Mouse (Mus musculus) v-Abl transformed pro-B cells (cell line): ENCODE measurements around the gene B3gat1.

Experiments used
- in situ Hi-C, 2 experiments: fragments of 400-800 bp; cut with MboI; formaldehyde crosslinking; loops; one replicate each; pipeline ENCODE4 v1.15.1; 2025; ENCODE audit not compliant: unreplicated experiment in 2 of 2

Gene B3gat1

DNA sequence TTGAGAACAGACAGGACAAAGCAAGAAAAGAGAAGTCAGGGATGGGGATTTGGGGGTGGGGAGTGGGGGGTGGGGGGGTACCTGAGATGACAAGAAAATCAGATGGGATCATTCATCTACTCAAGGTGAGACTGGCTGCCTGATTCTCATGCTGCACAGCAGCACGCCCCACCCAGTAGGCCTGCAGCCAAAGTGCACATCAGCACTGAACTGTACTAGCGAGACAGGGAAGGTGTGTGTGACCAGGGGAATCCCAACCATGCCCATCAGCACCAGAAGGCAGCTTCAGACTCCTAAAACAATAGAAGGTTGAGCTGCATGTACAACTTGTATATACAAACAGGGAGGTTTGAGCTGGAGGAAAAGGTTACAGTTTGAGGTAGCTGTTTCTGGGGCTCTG lies 42.2 kb downstream of the B3gat1 start:
- in situ Hi-C loops, result loop anchor here in 1 of 2 experiments (5.0 kb wide), 1 partner anchor 1118 kb away; no protein-coding TSS in a partner anchor

DNA sequence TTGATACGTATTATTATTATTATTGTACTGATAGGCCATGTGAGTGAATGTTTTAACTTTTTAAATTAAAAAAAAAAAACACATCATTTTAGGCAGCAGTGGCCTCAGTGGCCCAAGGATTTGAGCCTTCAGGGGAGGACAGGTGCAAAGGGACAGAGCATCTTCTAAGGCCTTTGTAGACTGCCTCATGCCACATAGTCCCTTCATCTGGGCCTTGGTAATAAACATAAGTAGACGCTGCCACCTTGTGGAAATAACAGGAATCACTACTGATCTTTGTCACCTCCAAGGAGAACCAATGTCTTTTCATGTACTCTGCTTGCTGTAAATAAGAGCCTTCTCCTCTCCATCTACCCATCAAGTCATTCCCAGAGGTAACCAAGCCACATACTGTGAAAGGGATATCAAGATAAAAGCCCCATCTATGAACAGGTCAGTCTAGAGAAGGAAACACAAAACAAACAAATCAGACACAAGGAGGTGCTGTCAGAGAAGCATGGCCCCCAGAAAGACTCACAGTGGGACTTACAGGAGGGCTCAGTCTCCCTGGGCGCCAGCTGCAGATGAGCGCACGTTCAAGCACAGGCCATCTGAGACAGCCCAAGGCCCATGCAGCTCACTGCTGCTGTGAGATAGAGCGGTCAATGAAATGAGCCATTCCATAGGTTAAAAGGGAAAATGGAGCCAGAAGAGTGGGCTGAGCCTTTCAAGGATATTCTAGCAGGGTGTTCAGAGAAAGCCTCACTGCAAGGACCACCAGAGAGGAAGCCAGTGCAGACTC lies 42.8 kb downstream of the B3gat1 start:
- in situ Hi-C loops, result loop anchor here in 1 of 2 experiments (5.0 kb wide), 1 partner anchor 1119 kb away; no protein-coding TSS in a partner anchor

DNA sequence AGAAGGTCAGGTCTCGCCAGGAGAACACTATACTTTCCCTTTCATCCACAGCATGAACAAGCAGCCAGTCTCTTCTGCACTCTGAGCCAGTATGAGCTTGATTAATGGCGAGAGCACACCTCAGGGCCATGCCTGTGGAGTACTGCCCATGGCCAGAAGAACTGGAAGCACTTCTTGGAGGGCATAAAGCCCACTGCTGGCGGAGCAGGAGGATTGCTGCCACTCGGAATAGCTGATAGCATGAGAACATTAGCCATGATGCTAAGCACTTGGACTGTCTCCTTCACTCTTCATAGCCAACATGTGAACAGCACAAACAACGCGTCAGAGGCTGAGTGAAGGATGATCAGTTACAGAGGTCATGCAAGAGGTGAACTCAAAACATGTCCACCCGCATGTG lies 44.9 kb downstream of the B3gat1 start:
- in situ Hi-C loops, result loop anchor here in 1 of 2 experiments (5.0 kb wide), 1 partner anchor 1121 kb away; no protein-coding TSS in a partner anchor

DNA sequence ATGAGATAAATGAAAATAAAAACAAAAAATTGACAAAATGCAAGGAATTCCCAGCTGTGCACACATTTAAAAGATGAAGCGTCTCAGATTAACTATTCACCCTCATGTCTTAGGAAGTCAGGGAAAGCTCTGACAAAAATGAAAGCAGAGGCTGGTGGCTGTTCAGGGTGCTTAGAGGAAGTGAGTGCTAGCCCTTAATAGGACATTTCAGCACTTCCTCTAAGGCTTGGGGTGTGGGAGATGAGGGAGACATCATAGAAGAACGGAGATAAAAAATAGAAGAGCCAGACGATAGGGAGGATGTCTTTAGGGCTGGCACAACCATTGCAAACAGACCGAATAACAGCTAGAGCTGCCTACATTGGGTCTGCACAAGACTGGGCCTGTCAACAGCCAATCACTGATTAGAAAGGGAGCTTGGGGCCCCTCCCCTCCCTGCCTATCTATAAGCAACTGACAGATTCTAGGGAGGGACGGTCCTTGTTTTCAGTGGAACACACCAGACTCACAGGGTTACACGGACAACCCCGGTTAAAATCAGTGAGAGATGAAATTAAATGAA lies 50.0 kb downstream of the B3gat1 start:
- in situ Hi-C loops, result no loop called here

DNA sequence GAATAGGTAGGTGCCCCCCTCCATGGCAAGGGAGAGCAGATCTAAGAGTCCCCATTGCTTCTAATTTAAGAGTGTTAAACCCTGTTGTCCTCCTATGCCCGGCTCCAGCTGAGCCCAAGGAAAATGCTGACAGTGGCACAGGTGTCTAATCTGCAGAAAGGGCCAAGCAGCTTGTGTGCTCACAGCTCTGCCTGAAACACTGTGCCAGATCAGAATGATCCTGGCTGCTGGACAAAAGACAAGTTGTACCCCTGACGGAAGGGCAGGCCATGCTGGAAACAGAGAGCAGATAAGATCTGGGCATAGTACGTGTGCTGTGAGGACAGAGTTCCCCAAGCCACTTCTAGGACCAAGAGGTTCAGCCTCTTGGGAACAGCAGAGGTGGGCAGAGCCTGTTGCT lies 59.3 kb downstream of the B3gat1 start:
- in situ Hi-C loops, result no loop called here

DNA sequence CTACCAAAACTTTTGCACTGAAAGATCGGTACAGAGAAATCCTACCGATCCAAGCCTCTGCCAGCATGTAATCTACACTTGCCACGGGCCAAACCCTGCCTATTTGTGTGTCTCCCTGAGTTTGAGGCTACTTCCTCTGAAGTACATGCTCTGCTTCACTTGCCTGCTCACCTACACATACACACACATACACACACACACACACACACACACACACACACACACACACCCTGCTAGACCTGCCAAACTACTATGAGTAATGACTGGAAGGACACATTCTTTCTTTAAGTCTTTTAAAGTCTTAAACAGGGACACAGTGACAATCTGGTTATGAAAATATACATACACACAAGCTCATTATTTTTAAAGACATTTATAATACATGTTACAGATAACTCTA lies 64.7 kb downstream of the B3gat1 start:
- in situ Hi-C loops, result no loop called here

DNA sequence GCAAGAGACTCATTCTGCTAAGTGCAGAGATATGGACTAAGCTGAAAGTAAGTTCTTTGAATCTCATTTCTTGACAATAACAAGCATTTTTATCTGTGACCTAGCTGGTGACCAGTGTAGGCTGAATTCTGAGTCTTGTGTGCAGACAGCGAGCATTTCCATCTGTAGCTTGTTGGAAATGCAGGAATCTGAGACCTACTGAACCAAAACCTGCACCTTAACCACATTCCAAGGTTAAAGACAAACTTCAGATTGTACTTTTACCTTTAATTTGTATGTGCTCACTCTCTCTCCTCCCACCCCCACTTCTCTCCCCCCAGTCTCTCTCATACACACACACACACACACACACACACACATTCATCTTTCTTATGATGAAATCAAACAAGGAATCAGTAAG lies 65.2 kb downstream of the B3gat1 start:
- in situ Hi-C loops, result no loop called here

DNA sequence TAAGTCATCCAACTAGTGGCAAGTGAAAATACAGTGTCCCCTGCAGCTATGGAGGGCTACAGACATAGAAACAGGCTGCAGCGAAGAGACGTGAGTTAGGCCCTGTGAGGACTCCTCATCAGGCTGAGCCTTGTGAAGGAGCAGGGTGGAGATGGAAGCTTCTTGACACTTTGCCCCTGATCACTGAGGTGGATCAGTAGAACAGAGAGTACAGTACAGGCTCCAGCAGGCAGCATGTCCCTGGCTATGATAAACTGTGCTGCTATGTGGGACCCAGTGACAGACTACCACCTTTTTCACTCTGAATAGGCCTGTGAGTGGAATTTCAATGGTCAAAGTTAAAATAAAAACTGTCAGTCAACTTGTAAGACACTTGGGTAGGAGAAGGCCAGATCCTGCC lies 66.8 kb downstream of the B3gat1 start:
- in situ Hi-C loops, result no loop called here

DNA sequence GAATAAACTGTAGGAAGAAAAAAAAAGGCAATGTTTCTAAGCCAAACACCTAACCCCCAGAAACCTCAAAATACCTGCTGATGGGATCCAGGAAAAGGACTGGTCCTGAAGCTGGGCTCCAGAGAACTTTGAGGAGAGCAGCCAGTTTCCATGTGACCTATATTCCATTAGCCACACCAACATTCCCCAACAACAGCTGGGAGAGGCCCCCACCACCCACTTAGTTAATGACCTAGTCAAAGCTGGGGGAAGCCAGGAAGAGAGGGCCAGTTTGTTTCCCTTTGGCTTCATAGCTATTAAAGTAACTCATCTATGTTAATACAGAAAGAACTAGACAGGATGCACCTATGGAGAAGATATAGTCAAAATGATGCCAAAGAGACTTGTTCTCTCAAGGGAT lies 70.8 kb downstream of the B3gat1 start:
- in situ Hi-C loops, result no loop called here

DNA sequence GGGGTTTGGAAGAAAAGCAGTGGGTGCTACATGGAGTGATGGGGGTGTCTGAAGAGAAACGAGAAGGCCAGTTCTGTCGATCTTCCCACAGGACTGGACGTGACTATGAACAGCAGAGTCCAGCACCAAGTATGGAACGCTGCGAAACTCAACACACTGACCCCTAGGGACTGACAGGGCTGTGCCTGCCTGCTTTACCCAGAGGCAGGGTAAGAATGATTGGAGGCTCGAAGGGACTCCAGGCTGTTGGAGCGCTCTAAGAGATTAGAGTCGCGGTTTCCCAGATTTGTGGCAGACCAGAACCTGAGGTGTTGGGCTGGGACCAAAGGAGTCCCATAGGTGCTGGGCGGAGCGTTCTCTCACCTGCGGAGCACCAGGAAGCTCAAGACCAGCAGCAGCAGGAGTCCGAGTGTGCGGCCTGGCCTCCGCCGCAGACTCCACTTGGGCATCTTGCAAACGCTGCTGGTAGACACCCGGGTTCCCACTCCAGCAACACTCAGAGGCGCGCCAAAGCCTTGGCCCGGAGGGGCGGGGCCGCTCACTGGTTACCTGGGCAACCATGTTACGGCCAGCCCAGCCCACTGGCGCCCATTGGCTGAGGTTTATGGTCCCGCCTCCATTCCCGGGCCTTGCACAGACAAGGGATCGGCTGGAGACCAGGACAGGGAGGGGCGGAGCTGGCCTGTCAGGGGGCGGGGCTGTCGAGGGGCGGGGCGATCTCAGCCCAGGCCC lies 72.6 kb downstream of the B3gat1 start, which contains the start of gene Glb1l2:
Glb1l2 (minus strand) TSS at position 534 of the 732 bp plus-strand sequence.
- in situ Hi-C loops, result no loop called here

DNA sequence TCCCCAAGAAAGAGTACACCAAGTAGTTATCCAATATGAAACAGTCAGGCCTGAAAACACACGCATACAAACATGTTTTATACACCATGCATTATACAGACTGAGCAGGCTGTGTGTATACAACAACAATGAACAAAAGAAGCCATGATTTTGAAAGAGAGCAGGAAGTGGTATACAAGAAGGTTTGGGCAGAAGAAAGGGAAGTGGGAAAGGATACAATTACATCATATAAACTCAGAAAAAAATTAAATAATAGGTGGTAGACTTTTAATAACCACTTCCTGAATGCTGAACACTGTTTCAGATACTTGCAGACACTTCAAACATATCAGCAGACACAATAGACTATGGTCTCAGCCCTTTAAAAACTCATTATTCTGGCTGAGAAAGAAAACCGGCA lies 75.2 kb downstream of the B3gat1 start:
- in situ Hi-C loops, result no loop called here
